Mouse (Mus musculus) left cerebral cortex, adult 11 months (tissue): ENCODE data around the gene Myo10.
A peak's percentile ranks its signal among the peaks of the same experiment; 100 is the strongest.
"Not testable (repeated sequence)": the region's sequence is repeated elsewhere in the genome, so short reads cannot be mapped to it uniquely, and the experiment has no call there.

Experiments
- DNase-seq: peaks from one replicate; pipeline ENCODE4 v3.0.0; 2022; ENCODE audit warnings: low spot score

Myo10 gene

GRCm38 (mm10) chr15:25692254-25692950 lies 70.1 kb downstream of the Myo10 start:
- DNase-seq = no peak

GRCm38 (mm10) chr15:25693708-25694107 lies 71.4 kb downstream of the Myo10 start:
- no peak for DNase-seq

- DNase-seq = no peak
Measured at GRCm38 (mm10) chr15:25694749-25695148, 72.4 kb downstream of the Myo10 start.

- DNase-seq = no peak
Measured at GRCm38 (mm10) chr15:25695253-25695652, 72.9 kb downstream of the Myo10 start.

GRCm38 (mm10) chr15:25695883-25696282 lies 73.6 kb downstream of the Myo10 start:
- DNase-seq = no peak

GRCm38 (mm10) chr15:25696660-25697059 lies 74.3 kb downstream of the Myo10 start:
- no peak for DNase-seq

GRCm38 (mm10) chr15:25699032-25699557 lies 76.8 kb downstream of the Myo10 start:
- no peak for DNase-seq

- DNase-seq = no peak
Measured at GRCm38 (mm10) chr15:25702602-25703001, 80.3 kb downstream of the Myo10 start.

GRCm38 (mm10) chr15:25704809-25705585 lies 82.7 kb downstream of the Myo10 start:
- no peak for DNase-seq

GRCm38 (mm10) chr15:25706874-25707554 lies 84.7 kb downstream of the Myo10 start:
- no peak for DNase-seq

- DNase-seq = no peak
Measured at GRCm38 (mm10) chr15:25707891-25708290, 85.6 kb downstream of the Myo10 start.

- no peak for DNase-seq
Measured at GRCm38 (mm10) chr15:25710876-25711275, 88.6 kb downstream of the Myo10 start.

- DNase-seq = no peak
Measured at GRCm38 (mm10) chr15:25712877-25713276, 90.6 kb downstream of the Myo10 start.

- DNase-seq = peak; percentile 25
Measured at GRCm38 (mm10) chr15:25713587-25714361, 91.4 kb downstream of the Myo10 start.

- DNase-seq = no peak
Measured at GRCm38 (mm10) chr15:25715218-25715995, 93.1 kb downstream of the Myo10 start.

GRCm38 (mm10) chr15:25715996-25716395 lies 93.7 kb downstream of the Myo10 start:
- DNase-seq = no peak

GRCm38 (mm10) chr15:25717006-25717405 lies 94.7 kb downstream of the Myo10 start:
- DNase-seq = peak; percentile 54

- DNase-seq = not testable (repeated sequence)
Measured at GRCm38 (mm10) chr15:25718104-25718503, 95.8 kb downstream of the Myo10 start.

GRCm38 (mm10) chr15:25719270-25719669 lies 96.9 kb downstream of the Myo10 start:
- DNase-seq = no peak

GRCm38 (mm10) chr15:25720263-25720662 lies 97.9 kb downstream of the Myo10 start:
- DNase-seq = no peak
